Mouse (Mus musculus) forebrain, embryonic 16.5 days (tissue): ENCODE measurements around the gene Spo11. TPM values are rescaled to one million over a fixed set of nuclear protein-coding genes. Genes with fewer than 3 reads are reported as not detected.

ENCODE experiments used
- ATAC-seq: fragments of 200-750 bp; cut with Nextera tagmentation; 2 replicates; pipeline ENCODE4 v1.8.0; 2017; ENCODE audit warnings: mild to moderate bottlenecking, moderate library complexity
- H3K27ac ChIP-seq: fragments of 300-500 bp; sonication (generic); 2 replicates; pipeline ENCODE4 v1.5.1; 2014; ENCODE audit warnings: low read length, control low read depth
- H3K27me3 ChIP-seq: fragments of 300-500 bp; sonication (generic); replicated peaks from 2 replicates; pipeline ENCODE4 v1.6.1; 2014; ENCODE audit warnings: low read length; ENCODE audit not compliant: control insufficient read depth, insufficient read depth
- H3K36me3 ChIP-seq: fragments of 300-500 bp; sonication (generic); 2 replicates; pipeline ENCODE4 v1.6.1; 2014; ENCODE audit not compliant: control insufficient read depth, insufficient read depth
- H3K4me1 ChIP-seq: fragments of 300-500 bp; sonication (generic); replicated peaks from 2 replicates; pipeline ENCODE4 v1.6.1; 2014; ENCODE audit warnings: low read length; ENCODE audit not compliant: control insufficient read depth, insufficient read depth
- H3K4me2 ChIP-seq: fragments of 300-500 bp; sonication (generic); 2 replicates; pipeline ENCODE4 v1.6.1; 2014; ENCODE audit warnings: mild to moderate bottlenecking, low read length, control low read depth
- H3K4me3 ChIP-seq: fragments of 300-500 bp; sonication (generic); replicated peaks from 2 replicates; pipeline ENCODE4 v1.5.1; 2014; ENCODE audit warnings: mild to moderate bottlenecking, low read length, control low read depth
- H3K9ac ChIP-seq: fragments of 300-500 bp; sonication (generic); replicated peaks from 2 replicates; pipeline ENCODE4 v1.6.1; 2014; ENCODE audit warnings: low read depth, low read length, control low read depth
- H3K9me3 ChIP-seq: fragments of 300-500 bp; sonication (generic); 2 replicates; pipeline ENCODE4 v1.6.1; 2016; ENCODE audit warnings: low read length; ENCODE audit not compliant: control insufficient read depth
- WGBS: fragments of 180-500 bp; shearing (Covaris S2); extraction: QIAGEN DNeasy Blood & Tissue Kit; methylation state at CpG from one replicate; pipeline ENCODE4 v1.1.7; 2014; 5-methylcytosine and 5-hydroxymethylcytosine counted together
- polyA plus RNA-seq: library from polyadenylated mRNA; unstranded; fragments of >200 nt; fragmentation: Nextera tagmentation; extraction: Ambion mirVana; gene quantifications from 2 replicates; pipeline ENCODE4 v1.2.1, GENCODE M21; 2015

Spo11 gene
- polyA plus RNA-seq, 1 experiment from 2014 or later, result 0.75 TPM

DNA sequence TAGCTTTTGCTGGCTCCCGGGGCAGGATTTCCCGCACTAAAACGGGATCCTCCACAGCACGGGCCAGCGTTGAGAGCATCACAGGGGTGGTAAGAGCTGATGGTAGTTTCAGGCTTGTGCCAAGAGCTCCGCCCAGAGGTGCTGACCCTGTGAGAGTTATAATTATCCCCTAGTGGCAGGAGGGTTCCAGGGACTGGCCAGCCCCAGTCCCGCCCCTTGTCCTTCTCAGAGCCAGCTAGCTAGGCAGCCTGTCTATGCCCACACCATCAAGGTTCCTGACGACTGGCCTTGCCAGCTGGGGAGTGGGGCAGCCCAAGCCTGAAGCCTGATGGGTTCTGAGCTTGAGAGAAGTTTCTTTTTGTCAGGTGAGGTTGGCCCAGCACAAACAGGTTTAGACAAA is 41.1 kb downstream of the Spo11 start:
- 25% methylated on average over 8 of the region's 8 CpGs for WGBS
- H3K36me3 ChIP-seq, result peaks cover 10% of the 10 kb centered on the region
- no peaks in the 10 kb centered on the region for H3K27me3 ChIP-seq
- no peak for ATAC-seq
- H3K4me3 ChIP-seq, result no peak overlapping the region
- peaks cover 26% of the 10 kb centered on the region for H3K4me1 ChIP-seq
- H3K27ac ChIP-seq, result no peak overlapping the region
- H3K9ac ChIP-seq, result no peak overlapping the region
- no peaks in the 10 kb centered on the region for H3K9me3 ChIP-seq
- H3K4me2 ChIP-seq, result no peak overlapping the region

DNA sequence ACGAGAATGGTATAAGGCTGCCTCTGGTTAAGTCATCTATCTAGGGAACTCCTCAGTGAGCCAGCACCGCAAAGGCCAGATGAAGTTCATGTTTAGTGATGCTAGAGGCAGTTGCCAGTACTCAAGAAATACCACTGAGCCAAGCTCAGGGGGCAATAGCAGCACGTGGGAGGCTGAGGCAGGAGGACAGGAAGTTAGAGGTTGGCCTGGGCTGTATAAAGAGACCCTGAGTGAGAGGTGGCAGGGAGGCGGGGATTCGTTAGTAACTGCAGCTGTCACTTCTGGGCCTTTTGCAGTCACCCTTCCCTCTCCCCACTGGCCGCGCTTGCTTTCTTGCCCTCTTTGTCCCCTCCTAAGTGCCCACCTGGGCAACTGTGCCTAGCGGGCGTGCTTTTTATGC is 41.8 kb downstream of the Spo11 start:
- WGBS, result 11% methylated on average over 9 of the region's 9 CpGs

DNA sequence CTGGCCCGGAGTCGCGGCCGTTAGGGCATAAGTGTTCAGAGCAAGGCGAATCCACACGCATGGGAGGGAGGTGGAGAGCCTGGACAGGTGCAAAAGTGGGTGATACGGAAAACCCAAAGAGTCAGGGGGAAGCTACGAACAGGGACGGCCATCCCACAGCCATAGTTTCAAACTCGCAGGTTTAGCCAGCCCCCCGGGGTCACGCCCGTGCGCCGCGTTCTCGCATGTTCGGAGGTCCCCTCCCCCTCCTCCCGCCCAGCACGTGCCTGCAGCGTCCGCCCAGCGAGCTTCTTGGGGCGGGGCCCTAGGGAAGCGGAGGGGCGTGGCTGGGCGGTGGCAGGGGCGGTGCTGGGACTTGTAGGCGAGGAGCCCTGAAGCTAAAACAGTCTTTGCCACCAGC is 42.3 kb downstream of the Spo11 start:
- Histone ChIP-seq H3K36me3 (peaks cover 9% of the 10 kb centered on the region), H3K4me1 (peaks cover 36% of the 10 kb centered on the region), H3K9ac (peak overlapping the region; percentile 49), H3K4me2 (peak overlapping the region; percentile 86), H3K4me3 (peak overlapping the region; percentile 48), H3K9me3 (no peaks in the 10 kb centered on the region), H3K27ac (no peak overlapping the region), H3K27me3 (no peaks in the 10 kb centered on the region)
- ATAC-seq, result peak; percentile 79
- under 1% methylated on average over 27 of the region's 29 CpGs for WGBS

More for the DNA sequence above, 41.8 kb downstream of the Spo11 start:
- 0 out of 2 replicates have a peak, but pooled peaks have one; percentile 0 for ATAC-seq
- peak overlapping the region; percentile 48 for H3K4me3 ChIP-seq
- no peaks in the 10 kb centered on the region for H3K9me3 ChIP-seq
- H3K27ac ChIP-seq, result no peak overlapping the region
- H3K9ac ChIP-seq, result peak overlapping the region; percentile 49
- H3K4me1 ChIP-seq, result peaks cover 31% of the 10 kb centered on the region
- peak overlapping the region; percentile 86 for H3K4me2 ChIP-seq
- no peaks in the 10 kb centered on the region for H3K27me3 ChIP-seq
- peaks cover 9% of the 10 kb centered on the region for H3K36me3 ChIP-seq

DNA sequence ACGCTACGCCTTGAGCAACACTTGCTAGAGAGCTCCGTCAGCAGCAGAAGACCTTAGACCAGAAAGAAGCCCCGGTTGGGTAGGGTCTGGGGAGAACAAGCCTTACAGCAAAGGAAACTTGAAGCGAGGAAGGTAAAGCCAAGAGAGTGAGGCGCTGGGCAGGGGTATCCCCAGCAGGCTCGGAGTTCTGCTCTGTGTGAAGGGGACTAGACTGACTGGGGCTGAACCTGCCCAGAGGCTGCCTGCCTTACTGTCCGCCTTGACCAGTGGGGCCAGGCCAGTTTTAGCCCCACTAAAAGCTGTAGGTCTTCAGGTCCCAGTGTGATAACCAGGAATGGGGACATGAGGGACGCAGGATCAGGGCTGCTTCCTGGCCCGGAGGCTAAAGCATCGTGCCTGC is 42.9 kb downstream of the Spo11 start, which contains the start of gene Rbm38:
Rbm38 (plus strand) TSS at position 69 of the 400 bp plus-strand sequence.
- no peaks in the 10 kb centered on the region for H3K9me3 ChIP-seq
- H3K27ac ChIP-seq, result no peak within 1 kb of the TSS
- H3K9ac ChIP-seq, result peak within 1 kb of the TSS; percentile 49
- no peak for ATAC-seq
- 27% methylated on average over 11 of the region's 11 CpGs for WGBS
- peaks cover 7% of the 10 kb centered on the region for H3K36me3 ChIP-seq
- H3K27me3 ChIP-seq, result no peaks in the 10 kb centered on the region
- H3K4me2 ChIP-seq, result peak within 1 kb of the TSS; percentile 86
- peaks cover 42% of the 10 kb centered on the region for H3K4me1 ChIP-seq
- peak within 1 kb of the TSS; percentile 48 for H3K4me3 ChIP-seq

DNA sequence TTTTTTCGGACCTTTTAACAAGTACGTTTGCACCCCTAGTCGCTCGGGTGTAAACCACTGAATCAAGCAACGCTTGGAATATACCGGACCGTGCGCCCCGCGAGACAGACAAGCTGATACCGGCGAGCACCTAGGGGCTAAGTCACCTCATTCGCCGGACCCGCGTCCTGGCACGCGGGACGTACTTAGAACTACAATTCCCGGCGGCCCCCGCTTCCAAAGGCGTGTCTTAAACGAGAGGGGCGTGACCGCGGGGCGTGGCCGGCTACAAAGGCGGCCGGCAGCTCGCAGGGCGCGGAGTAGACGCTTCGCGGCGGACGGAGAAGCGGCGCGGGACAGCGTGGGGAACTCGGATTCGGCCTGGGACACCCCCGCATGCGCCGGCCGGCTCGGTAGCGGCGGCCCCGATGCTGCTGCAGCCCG is 44.1 kb downstream of the Spo11 start:
- under 1% methylated on average over 54 of the region's 54 CpGs for WGBS
- Histone ChIP-seq H3K4me1 (peaks cover 43% of the 10 kb centered on the region), H3K4me3 (peak overlapping the region; percentile 79), H3K27me3 (no peaks in the 10 kb centered on the region), H3K27ac (peak overlapping the region; percentile 50; the same call in 1 of the 2 replicates), H3K36me3 (no peaks in the 10 kb centered on the region), H3K9ac (peak overlapping the region; percentile 77), H3K4me2 (peak overlapping the region; percentile 85), H3K9me3 (no peaks in the 10 kb centered on the region)
- ATAC-seq, result peak; percentile 85

DNA sequence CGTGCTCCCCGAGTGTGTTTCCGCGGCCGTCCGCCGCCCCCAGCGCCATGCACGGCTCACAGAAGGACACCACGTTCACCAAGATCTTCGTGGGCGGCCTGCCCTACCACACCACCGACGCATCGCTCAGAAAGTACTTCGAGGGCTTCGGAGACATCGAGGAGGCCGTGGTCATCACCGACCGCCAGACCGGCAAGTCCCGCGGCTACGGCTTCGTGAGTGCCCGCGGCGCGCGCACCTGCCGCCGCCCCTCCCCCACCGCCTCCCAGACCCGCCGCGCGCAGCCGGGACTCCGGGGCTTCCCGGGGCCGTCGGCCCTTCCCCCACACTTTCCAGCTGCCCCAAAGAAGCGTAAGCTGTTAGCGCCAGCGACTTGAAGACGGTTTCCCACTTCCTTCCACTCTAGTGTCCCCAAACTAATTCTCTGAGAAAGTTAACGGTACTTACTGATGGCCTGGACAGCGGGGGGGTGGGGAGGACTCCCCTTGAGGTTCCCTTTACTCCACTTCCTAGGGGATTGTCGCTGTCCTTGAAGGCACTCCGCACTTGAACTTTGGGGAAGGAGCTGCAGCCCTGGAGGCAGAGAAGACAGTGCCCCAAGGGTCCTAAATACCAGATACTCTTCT is 44.7 kb downstream of the Spo11 start:
- Histone ChIP-seq H3K4me1 (peaks cover 43% of the 10 kb centered on the region), H3K27me3 (no peaks in the 10 kb centered on the region), H3K36me3 (no peaks in the 10 kb centered on the region), H3K9me3 (no peaks in the 10 kb centered on the region), H3K9ac (peak overlapping the region; percentile 77), H3K4me2 (peak overlapping the region; percentile 85), H3K4me3 (peak overlapping the region; percentile 79), H3K27ac (peak overlapping the region; percentile 50; the same call in 1 of the 2 replicates)
- ATAC-seq, result peak; percentile 43
- WGBS, result under 1% methylated on average over 47 of the region's 51 CpGs

DNA sequence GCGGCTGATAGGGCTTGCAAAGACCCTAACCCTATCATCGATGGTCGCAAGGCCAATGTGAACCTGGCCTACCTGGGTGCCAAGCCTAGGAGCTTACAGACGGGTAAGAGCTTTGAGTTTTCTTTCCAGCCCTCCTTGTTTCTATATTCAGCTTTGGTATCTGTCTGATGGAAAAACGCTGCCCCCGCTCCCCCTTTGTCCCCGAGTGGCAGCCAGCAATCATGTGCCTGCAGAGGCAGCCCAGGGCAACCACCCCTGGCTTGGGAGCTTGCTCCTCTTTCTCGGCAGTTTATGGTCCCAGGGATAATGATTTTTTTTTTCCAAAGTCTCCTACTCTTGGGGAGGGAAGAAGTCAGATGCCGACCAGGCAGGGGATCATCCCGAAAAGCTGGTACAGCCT is 45.3 kb downstream of the Spo11 start:
- no peaks in the 10 kb centered on the region for H3K36me3 ChIP-seq
- H3K9ac ChIP-seq, result peak overlapping the region; percentile 77
- H3K27ac ChIP-seq, result no peak overlapping the region
- H3K4me1 ChIP-seq, result peaks cover 43% of the 10 kb centered on the region
- H3K4me2 ChIP-seq, result peak overlapping the region; percentile 85
- H3K4me3 ChIP-seq, result peak overlapping the region; percentile 79
- H3K9me3 ChIP-seq, result no peaks in the 10 kb centered on the region
- no peak for ATAC-seq
- H3K27me3 ChIP-seq, result no peaks in the 10 kb centered on the region
- WGBS, result 15% methylated on average over 10 of the region's 10 CpGs

DNA sequence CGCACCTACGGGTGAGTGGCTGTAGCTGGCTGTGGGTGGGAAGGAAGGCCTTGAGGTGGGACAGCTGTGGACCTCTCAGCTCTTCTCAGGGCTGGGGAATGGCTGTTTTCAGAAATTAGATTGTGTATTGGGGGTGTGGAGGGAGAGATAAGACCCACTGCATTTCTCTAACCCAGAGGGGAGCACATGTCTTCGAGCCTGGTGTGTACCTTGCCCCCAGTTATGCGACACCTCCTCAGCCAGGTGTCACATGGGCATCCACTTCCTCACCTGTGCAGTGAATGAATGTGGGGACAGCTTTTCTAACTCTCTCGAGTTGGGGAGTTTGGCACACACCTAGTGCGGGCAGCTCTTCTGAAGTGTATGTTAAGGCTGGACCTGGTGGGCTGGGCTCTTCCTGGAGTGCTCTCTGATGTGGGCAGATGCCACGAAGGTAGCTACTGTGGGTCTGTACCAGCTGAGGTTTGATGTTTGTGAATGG is 45.9 kb downstream of the Spo11 start:
- Histone ChIP-seq H3K9me3 (no peaks in the 10 kb centered on the region), H3K36me3 (no peaks in the 10 kb centered on the region), H3K4me1 (peaks cover 47% of the 10 kb centered on the region), H3K9ac (peak overlapping the region; percentile 24; the same call in 1 of the 2 replicates), H3K4me2 (peak overlapping the region; percentile 85), H3K27ac (no peak overlapping the region), H3K4me3 (peak overlapping the region; percentile 79), H3K27me3 (no peaks in the 10 kb centered on the region)
- 86% methylated on average over 7 of the region's 7 CpGs for WGBS
- ATAC-seq, result no peak

DNA sequence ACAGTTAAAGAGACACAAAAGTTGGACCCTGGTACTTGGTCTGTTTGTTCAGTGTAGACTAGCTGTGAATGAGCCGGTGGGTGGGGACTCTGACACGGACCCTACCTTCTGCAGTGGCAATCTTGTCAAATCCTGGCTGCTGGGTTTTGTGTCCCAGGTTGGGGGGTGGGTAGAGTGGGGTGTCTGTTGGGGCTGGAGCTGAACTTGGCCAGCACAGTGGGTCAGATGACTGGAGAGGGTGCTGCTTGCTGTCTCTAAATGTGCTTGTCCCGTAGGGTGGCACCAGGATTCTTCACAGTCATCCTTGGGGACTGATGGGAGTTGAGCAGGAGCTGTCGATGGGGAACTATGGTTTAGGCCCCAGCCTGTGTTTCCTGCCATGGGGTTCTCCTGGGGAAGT is 46.5 kb downstream of the Spo11 start:
- peaks cover 47% of the 10 kb centered on the region for H3K4me1 ChIP-seq

More for the DNA sequence above, 46.5 kb downstream of the Spo11 start:
- H3K9me3 ChIP-seq, result no peaks in the 10 kb centered on the region
- ATAC-seq, result no peak
- H3K27ac ChIP-seq, result no peak overlapping the region
- WGBS, result 76% methylated on average over 4 of the region's 4 CpGs
- H3K9ac ChIP-seq, result no peak overlapping the region
- no peaks in the 10 kb centered on the region for H3K27me3 ChIP-seq
- H3K4me2 ChIP-seq, result no peak overlapping the region
- H3K36me3 ChIP-seq, result no peaks in the 10 kb centered on the region
- H3K4me3 ChIP-seq, result no peak overlapping the region
